Mouse (Mus musculus) E14TG2a.4 (cell line): ENCODE measurements around the gene Mctp1.

Source experiments
- H3K27me3 ChIP-seq: 2 replicates; pipeline ENCODE4 v1.6.1; 2014; ENCODE audit warnings: low read length, control low read depth; ENCODE audit not compliant: insufficient read depth
- H3K36me3 ChIP-seq: 2 replicates; pipeline ENCODE4 v1.6.1; 2014; ENCODE audit warnings: low read length, control low read depth; ENCODE audit not compliant: insufficient read depth
- H3K4me1 ChIP-seq: replicated peaks from 2 replicates; pipeline ENCODE4 v1.6.1; 2014; ENCODE audit warnings: low read depth, low read length, control low read depth
- H3K4me3 ChIP-seq: replicated peaks from 2 replicates; pipeline ENCODE4 v1.5.1; 2014; ENCODE audit warnings: mild to moderate bottlenecking, low read length
- H3K9me3 ChIP-seq: 2 replicates; pipeline ENCODE4 v1.6.1; 2014; ENCODE audit warnings: low read length, control low read depth
- CTCF ChIP-seq: conservative IDR thresholded peaks from 2 replicates; pipeline ENCODE4 v1.5.1; 2014; ENCODE audit warnings: low read length
- NANOG ChIP-seq: IDR thresholded peaks from 2 replicates; pipeline ENCODE4 v1.6.1; 2014; ENCODE audit warnings: borderline replicate concordance, low read length, mixed read lengths
- POU5F1 ChIP-seq: IDR thresholded peaks from 2 replicates; pipeline ENCODE4 v1.6.1; 2014; ENCODE audit warnings: low read length, borderline replicate concordance

The Mctp1 gene

GRCm38 (mm10) chr13:76410665-76411064 lies 26.3 kb downstream of the Mctp1 start:
- TF ChIP-seq NANOG (no peak), CTCF (no peak), POU5F1 (no peak)

GRCm38 (mm10) chr13:76415346-76415745 lies 31.0 kb downstream of the Mctp1 start:
- H3K9me3 ChIP-seq = no peaks in the 10 kb centered on the region
- no peak for TF ChIP-seq POU5F1
- TF ChIP-seq CTCF = no peak
- no peak for TF ChIP-seq NANOG

More at GRCm38 (mm10) chr13:76410665-76411064, 26.3 kb downstream of the Mctp1 start:
- H3K36me3 ChIP-seq = no peaks in the 10 kb centered on the region
- no peaks in the 10 kb centered on the region for H3K9me3 ChIP-seq
- H3K27me3 ChIP-seq = no peaks in the 10 kb centered on the region
- H3K4me1 ChIP-seq = no peaks in the 10 kb centered on the region
- no peak overlapping the region for H3K4me3 ChIP-seq

GRCm38 (mm10) chr13:76420111-76420510 lies 35.8 kb downstream of the Mctp1 start:
- TF ChIP-seq POU5F1 (no peak), NANOG (no peak), CTCF (no peak)
- Histone ChIP-seq H3K4me1 (no peaks in the 10 kb centered on the region), H3K9me3 (no peaks in the 10 kb centered on the region), H3K36me3 (no peaks in the 10 kb centered on the region), H3K27me3 (no peaks in the 10 kb centered on the region), H3K4me3 (no peak overlapping the region)

More at GRCm38 (mm10) chr13:76415346-76415745, 31.0 kb downstream of the Mctp1 start:
- Histone ChIP-seq H3K36me3 (no peaks in the 10 kb centered on the region), H3K4me1 (no peaks in the 10 kb centered on the region), H3K4me3 (no peak overlapping the region), H3K27me3 (no peaks in the 10 kb centered on the region)

GRCm38 (mm10) chr13:76421075-76421474 lies 36.7 kb downstream of the Mctp1 start:
- no peak for TF ChIP-seq POU5F1
- TF ChIP-seq NANOG = no peak
- TF ChIP-seq CTCF = no peak
- H3K4me1 ChIP-seq = no peaks in the 10 kb centered on the region
- no peak overlapping the region for H3K4me3 ChIP-seq

GRCm38 (mm10) chr13:76422124-76422523 lies 37.8 kb downstream of the Mctp1 start:
- no peaks in the 10 kb centered on the region for H3K36me3 ChIP-seq
- no peak overlapping the region for H3K4me3 ChIP-seq
- TF ChIP-seq NANOG = no peak
- no peak for TF ChIP-seq POU5F1
- no peak for TF ChIP-seq CTCF
- no peaks in the 10 kb centered on the region for H3K27me3 ChIP-seq
- no peaks in the 10 kb centered on the region for H3K4me1 ChIP-seq
- H3K9me3 ChIP-seq = no peaks in the 10 kb centered on the region

More at GRCm38 (mm10) chr13:76421075-76421474, 36.7 kb downstream of the Mctp1 start:
- H3K9me3 ChIP-seq = no peaks in the 10 kb centered on the region
- H3K27me3 ChIP-seq = no peaks in the 10 kb centered on the region
- H3K36me3 ChIP-seq = no peaks in the 10 kb centered on the region

GRCm38 (mm10) chr13:76429456-76429855 lies 45.1 kb downstream of the Mctp1 start:
- Histone ChIP-seq H3K9me3 (no peaks in the 10 kb centered on the region), H3K4me3 (no peak overlapping the region), H3K4me1 (peaks cover 4% of the 10 kb centered on the region; the same call in 1 of the 2 replicates), H3K36me3 (no peaks in the 10 kb centered on the region), H3K27me3 (no peaks in the 10 kb centered on the region)
- no peak for TF ChIP-seq NANOG
- no peak for TF ChIP-seq POU5F1
- no peak for TF ChIP-seq CTCF

- no peak overlapping the region for H3K4me3 ChIP-seq
- H3K4me1 ChIP-seq = peaks cover 4% of the 10 kb centered on the region; the same call in 1 of the 2 replicates
- no peaks in the 10 kb centered on the region for H3K36me3 ChIP-seq
- no peaks in the 10 kb centered on the region for H3K27me3 ChIP-seq
- no peak for TF ChIP-seq POU5F1
- no peak for TF ChIP-seq CTCF
- TF ChIP-seq NANOG = no peak
- H3K9me3 ChIP-seq = no peaks in the 10 kb centered on the region
Observed at GRCm38 (mm10) chr13:76429927-76430326, 45.6 kb downstream of the Mctp1 start.

GRCm38 (mm10) chr13:76431946-76432345 lies 47.6 kb downstream of the Mctp1 start:
- Histone ChIP-seq H3K4me3 (no peak overlapping the region), H3K27me3 (no peaks in the 10 kb centered on the region)
- no peak for TF ChIP-seq NANOG
- TF ChIP-seq POU5F1 = no peak
- no peak for TF ChIP-seq CTCF

GRCm38 (mm10) chr13:76433438-76433837 lies 49.1 kb downstream of the Mctp1 start:
- Histone ChIP-seq H3K4me1 (peaks cover 4% of the 10 kb centered on the region; the same call in 1 of the 2 replicates), H3K4me3 (no peak overlapping the region), H3K9me3 (no peaks in the 10 kb centered on the region), H3K36me3 (no peaks in the 10 kb centered on the region), H3K27me3 (no peaks in the 10 kb centered on the region)
- TF ChIP-seq CTCF (no peak), POU5F1 (no peak), NANOG (no peak)

More at GRCm38 (mm10) chr13:76431946-76432345, 47.6 kb downstream of the Mctp1 start:
- H3K36me3 ChIP-seq = no peaks in the 10 kb centered on the region
- peaks cover 4% of the 10 kb centered on the region; the same call in 1 of the 2 replicates for H3K4me1 ChIP-seq
- H3K9me3 ChIP-seq = no peaks in the 10 kb centered on the region

GRCm38 (mm10) chr13:76436426-76436825 lies 52.1 kb downstream of the Mctp1 start:
- no peaks in the 10 kb centered on the region for H3K27me3 ChIP-seq
- TF ChIP-seq POU5F1 (no peak), CTCF (no peak), NANOG (no peak)
- H3K4me1 ChIP-seq = no peaks in the 10 kb centered on the region
- H3K36me3 ChIP-seq = no peaks in the 10 kb centered on the region
- H3K9me3 ChIP-seq = no peaks in the 10 kb centered on the region
- no peak overlapping the region for H3K4me3 ChIP-seq
